Mouse (Mus musculus) frontal cortex, adult (tissue): ENCODE data around the gene Gm6993.

Source experiments
- ATAC-seq: cut with Nextera tagmentation; 2 replicates; pipeline ENCODE4 v1.9.2; 2017; ENCODE audit warnings: mild to moderate bottlenecking, moderate library complexity, mixed read lengths; ENCODE audit not compliant: low TSS enrichment

The Gm6993 gene

DNA sequence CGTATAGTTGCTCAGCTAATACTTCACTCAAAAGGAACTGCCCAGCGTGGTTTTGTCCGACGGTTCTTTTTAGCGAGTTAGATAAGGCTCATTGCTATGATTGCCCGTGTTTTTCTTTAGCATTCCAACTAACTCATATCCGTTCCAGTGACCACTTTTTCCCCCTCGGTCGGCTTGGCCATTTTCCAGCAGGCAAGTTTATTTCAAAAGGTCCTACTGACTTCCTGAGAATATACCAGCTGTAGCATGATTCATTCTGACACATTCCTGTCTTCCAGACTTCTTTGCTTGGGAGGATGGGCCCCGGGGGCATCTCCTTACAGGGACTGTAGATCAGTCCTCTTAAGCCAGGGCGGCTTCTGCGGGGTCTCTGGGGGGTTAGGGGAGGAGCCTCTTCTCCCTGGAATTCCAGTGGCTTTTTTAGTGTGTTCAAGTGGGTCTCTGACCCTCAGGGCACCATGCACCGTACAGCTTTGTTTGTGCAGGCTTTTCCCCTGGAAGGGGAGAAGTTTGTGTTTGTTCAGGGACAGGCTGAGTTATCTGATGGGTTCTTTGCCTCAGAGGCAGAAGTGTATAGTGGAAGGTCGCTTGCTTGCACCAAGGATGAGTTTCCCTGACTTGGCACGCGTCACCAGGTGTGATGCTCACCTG lies 30.9 kb downstream of the Gm6993 start:
- no peak for ATAC-seq

DNA sequence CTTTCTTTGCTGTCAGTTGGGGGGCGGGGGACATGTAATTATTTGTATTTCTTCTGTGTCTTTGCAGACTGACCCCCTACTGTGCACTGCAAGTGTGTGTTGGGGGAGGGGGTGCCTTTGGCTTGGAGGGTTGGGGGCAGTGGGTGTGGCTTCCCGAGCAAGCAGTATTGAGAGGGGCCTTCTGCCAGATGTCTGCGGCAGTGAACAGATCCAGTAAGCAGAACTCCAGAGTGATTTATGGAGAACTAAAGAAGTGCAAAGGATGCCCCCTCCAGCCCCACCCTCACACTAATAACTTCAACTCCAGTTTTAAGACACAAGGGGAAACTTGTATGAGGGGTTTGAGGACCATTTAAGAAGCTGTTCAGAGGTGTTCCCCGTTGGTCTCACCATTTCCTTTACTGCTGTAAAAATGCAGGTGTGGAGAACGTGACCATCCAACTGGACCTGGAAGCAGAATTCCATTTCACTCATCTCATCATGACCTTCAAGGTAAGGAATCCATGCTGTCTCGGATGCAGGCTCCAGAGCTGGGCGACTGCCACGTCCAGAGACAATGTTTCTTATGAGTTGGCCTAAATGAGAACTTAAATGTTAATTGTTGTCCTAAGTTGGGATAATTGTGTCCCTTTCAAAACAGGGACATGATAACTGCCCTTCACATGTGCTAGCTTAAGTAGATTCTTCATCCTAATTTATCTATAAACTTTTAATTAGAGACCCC lies 31.6 kb downstream of the Gm6993 start:
- ATAC-seq: no peak

DNA sequence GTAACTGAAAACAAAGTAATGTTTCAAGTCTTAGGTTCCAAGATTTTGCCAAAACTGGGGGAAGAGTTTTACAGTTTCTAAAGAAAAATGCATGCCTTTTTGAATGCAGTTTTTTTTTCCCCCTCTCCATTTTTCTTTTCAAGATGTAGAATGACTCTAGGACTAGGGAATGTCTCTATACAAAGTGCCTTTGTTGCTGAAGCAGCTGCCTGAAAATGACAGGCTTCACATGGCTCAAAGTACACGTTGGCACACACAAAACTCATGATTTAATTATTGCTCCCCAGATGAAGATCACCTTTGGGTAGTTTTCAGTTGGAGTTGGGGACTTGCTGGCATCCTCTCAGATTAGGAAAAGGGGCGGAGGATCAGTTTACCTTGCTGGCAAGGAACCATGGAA lies 32.3 kb downstream of the Gm6993 start:
- ATAC-seq: no peak

DNA sequence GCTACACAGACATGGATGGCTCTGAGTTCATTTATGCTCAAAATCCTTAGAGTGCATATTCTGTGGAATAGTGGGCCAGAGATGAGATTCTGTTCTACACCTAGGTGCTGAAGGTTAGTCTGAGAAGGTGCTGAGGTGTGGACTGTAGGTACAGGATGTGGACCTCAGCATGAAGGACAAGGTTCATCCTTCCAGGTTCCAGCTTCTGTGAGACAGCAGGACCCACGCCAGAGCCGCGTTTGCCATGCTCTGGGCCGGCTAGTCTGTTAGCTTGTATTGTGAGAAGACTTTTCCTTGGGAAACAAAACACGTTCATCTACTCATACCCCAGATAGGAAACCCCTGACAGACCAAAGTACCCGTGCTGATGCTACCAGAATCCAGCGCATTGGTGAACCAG lies 33.1 kb downstream of the Gm6993 start:
- ATAC-seq: no peak

DNA sequence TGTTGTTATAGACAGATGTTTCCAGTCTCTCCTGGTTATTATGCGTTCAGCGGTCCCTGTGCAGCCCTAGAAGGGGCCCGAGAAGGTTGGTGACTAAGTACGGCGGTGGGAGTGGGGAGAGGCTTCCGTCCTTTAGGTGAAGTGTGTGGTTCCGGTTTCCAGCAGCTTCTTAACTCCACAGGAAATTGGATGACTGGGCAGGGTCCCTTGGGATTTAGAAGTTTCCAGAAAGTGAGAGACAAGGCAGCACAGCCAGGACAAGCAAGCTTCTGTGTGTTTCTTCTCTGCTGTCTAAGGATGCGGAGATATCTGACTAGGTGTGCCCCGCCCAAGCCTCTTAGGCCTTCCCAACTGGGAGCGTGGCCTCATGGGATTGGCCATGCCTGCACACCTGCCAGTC lies 34.8 kb downstream of the Gm6993 start:
- no peak for ATAC-seq

DNA sequence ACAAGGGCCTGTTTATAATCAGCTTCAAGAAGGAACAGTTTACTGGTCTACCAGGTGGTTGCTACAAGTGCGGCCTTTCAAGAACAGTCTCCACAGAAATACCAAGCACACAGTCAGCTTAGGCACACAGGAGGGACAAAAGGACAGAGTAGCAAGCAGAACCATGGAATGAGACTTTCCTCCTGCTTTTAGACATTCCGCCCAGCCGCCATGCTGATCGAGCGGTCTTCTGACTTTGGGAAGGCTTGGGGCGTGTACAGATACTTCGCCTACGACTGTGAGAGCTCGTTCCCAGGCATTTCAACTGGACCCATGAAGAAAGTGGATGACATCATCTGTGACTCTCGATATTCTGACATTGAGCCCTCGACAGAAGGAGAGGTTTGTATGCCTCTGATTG lies 37.7 kb downstream of the Gm6993 start:
- no peak for ATAC-seq

DNA sequence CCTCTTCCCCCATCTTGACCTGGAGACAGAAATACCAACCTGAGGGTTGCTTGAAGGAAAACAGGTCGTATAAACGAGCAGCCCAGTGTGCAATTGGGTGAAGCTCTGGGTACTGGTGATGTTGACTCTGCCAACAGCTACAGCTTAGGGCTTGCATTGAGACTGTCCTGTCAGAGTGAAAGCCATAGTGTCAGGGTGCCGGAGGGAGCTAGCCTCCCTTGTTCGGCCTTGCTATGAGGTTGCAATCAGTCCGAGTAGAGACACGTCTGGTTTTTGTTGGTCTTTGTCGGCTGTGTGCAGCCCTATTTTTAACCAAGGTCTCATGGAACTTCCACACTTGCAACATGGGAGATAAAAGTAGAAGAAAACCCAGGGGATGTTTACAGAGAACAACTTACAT lies 39.7 kb downstream of the Gm6993 start:
- no peak for ATAC-seq

DNA sequence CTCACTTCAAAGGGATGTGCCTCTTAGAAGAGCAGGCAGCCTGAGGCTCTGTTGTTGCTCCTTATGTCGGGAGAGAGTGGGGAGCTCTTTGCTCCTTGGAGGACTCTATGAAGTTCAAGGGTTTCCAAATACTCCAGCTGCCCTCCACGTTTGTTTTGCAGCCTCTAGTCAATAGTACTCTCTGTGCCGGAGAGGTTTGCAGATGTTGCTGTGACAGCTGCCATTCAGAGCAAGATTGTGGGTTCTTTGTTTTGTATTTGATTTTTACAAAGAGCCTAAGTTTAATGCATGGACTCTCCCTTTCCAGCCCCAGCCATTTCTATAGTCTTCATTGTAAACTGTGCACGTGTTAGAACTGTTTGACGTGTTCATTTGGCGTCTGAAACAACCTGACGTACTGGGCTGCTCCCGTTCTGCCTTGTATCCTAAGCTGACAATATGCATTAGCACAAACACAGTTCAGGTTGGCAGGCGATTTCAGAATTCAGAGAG lies 40.6 kb downstream of the Gm6993 start:
- no peak for ATAC-seq

DNA sequence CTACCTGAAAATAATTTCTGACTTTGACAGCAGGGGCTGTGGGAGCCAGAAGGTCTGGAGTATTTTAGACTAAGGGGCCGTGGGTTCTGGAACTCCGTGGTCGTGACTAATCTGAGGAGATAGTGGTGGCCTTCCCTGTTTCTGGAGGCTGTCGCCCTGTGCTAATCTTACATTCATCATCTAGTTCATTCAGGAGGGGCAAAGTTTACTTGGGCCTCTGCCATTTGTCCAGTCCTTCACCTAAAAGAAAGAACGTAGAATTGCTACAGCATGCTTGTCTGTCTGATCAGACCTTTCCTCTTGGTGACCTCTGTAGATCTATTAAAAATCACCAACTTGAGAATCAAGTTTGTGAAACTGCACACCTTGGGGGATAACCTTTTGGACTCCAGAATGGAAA lies 41.7 kb downstream of the Gm6993 start:
- no peak for ATAC-seq

DNA sequence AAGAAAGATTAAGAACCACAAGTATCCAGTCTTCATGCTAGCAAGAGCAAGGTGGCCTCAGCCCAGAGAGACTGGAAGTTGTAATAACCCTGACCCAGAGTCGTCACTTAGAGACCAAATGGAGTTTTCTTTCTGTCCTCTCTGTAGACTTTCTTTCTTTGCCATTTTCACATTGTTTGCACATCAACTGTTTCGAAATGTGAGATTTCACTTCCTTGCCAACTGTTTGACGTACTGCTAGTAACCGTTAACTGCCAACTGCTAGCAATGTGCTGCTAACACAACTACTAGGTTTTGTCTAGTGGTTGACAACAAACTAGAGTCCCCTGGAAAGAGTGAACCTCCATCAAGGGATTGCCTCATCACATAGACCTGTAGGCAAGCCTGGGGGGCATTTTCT lies 42.6 kb downstream of the Gm6993 start:
- ATAC-seq: no peak

DNA sequence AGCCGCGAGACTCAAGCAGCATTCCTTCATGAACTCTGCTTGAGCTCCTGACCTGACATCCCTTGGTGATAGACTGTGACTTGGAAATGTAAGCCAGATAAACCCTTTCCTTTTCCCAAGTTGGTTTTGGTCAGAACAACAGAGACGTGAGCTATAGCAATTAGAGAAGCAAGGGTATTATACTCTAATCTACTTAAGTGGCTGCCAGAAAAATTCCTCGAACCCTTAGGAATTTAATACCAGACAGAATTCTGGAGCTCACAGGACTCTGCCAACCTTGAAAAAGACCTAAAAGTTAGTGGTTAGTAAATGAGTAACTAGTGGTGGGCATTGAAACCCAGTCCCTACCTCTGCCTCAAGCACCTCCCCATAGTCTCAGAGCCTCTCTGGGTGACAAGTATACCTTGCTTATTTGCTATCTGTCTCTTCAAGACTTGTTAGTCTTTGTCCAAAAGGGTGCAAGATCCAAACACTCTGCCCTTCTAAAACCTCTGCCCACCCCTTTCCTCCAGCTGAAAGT lies 43.1 kb downstream of the Gm6993 start:
- ATAC-seq: no peak

DNA sequence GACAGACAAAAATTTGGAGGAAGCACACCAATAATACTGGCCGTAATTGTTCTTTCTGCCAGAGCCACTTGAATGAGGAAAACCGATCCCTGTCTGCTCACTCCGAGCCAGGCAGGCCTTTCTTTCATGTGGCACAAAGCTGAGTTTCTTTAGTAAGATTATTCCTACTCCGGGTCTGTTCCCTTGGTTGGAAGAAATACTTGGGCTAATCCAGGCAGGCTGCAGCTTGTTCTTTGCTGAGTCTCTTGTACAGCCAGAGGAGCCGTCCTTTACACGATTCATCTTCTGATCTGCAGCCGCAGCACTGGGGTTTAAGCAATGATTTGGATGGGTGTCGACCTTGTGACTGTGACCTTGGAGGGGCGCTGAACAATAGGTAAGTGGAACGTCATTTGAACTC lies 48.5 kb downstream of the Gm6993 start:
- ATAC-seq: no peak
